Mouse (Mus musculus): ENCODE results near the gene Gpr88. TPM values are rescaled to one million over a fixed set of nuclear protein-coding genes. Genes with fewer than 3 reads are reported as not detected.

Gpr88 gene
- total and polyA plus RNA-seq, 3 experiments = not detected

DNA sequence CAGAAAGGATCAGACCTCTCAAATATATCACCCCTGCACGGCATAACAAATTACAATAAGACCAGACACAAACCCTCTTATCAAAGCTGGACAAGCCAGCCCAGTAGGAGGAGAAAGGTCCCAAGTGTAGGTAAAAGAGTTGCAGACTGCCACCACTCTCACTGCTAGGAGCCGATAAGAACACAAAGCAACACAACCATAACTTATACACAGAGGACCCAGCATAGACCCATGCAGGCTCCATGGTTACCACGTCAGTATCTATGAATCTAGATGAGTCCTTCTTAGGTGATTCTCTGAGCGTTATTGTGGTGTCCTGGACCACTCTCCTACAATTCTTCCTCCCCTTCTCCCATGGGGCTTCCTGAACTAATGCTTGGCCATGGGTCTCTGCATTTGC, 24.0 kb downstream of the Gpr88 start:
- TF ChIP-seq CTCF (IDR thresholded peaks at IDR 0.05 in 2 of 3, conservative IDR thresholded peaks at IDR 0.05 in 1 of 3; ENCODE audit: control insufficient read depth in 1 of 3, insufficient read depth in 1 of 3, low read depth in 2 of 3, low read length in 3 of 3, poor library complexity in 1 of 3, severe bottlenecking in 1 of 3) (no peak), POLR2AphosphoS5 (IDR thresholded peaks at IDR 0.05; ENCODE audit: borderline replicate concordance, low read depth, low read length) (no peak), ZMIZ1 (IDR thresholded peaks at IDR 0.05; ENCODE audit: low read depth, low read length) (no peak), MYB (IDR thresholded peaks at IDR 0.05; ENCODE audit: low read depth, low read length) (no peak), POLR2A (IDR thresholded peaks at IDR 0.05; ENCODE audit: control insufficient read depth in 1 of 2, insufficient read depth in 1 of 2, low read depth in 1 of 2, low read length in 2 of 2, poor library complexity in 1 of 2) (no peak)
- H3K36me3 ChIP-seq (ENCODE audit: control insufficient read depth in 1 of 2, insufficient read depth in 2 of 2, low read length in 2 of 2) = no peaks in the 10 kb centered on the region
- no peaks in the 10 kb centered on the region for H3K9me3 ChIP-seq (replicated peaks; ENCODE audit: insufficient read depth, low read length)
- H3K27me3 ChIP-seq (ENCODE audit: control insufficient read depth in 1 of 2, insufficient read depth in 2 of 2, low read length in 2 of 2) = peaks cover 0 to 1% of the 10 kb centered on the region in 2 experiments; a peak in 3 of 4 replicates
- no peaks in the 10 kb centered on the region for H3K79me2 ChIP-seq (ENCODE audit: control insufficient read depth, insufficient read depth, low read length, poor library complexity)
- DNase-seq (ENCODE audit: low read depth, low spot score) = no peak
- no peak overlapping the region for H3K27ac ChIP-seq (ENCODE audit: control insufficient read depth, low read depth, low read length)
- H3K4me3 ChIP-seq (ENCODE audit: control insufficient read depth in 1 of 2, insufficient read depth in 1 of 2, low read depth in 2 of 2, low read length in 2 of 2) = no peak overlapping the region
- no peaks in the 10 kb centered on the region for H3K4me1 ChIP-seq (ENCODE audit: control insufficient read depth in 1 of 2, insufficient read depth in 2 of 2, low read length in 2 of 2)
- no peak overlapping the region for H3K9ac ChIP-seq (ENCODE audit: control insufficient read depth, low read depth, low read length, poor library complexity, severe bottlenecking)

DNA sequence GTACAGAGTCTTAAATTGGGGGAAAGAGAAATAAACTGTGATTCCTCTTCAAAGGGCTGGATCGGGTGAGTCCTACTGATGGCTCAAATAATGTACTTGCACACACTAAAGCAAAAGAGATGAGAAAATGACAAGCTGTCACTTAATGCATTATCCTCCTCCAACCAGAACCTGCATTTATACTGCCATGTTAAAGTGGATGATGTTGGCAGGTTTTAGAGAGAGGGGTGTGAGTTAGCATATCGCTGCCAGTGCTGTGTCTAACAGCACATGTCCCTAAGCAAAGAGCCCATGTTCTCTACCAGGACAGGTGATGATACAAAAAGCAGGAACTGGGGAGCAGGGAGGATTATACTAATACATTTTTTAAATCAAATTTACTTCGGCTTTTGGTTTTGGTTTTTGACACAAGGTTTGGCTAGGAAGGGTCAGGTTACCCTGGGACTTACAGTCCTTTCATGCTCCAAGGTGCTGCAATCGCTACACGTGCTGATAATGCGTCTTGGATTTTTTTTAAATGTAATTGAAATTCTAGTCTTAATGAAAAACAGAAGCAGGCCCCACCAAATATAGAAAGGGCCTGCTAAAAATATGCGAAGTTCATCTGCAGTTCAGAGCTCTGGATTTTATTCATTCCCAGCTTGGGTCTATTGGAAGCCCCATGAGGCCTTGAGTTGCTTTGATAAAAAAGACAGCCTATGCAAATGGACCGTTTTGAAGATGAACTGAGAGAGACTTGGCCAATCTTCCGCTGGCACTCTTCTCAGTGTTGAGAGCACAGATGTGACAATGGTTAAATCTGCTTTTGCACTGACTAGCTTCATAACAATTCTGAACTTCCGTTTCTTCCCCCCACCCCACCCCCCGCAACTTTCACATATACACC, 24.7 kb downstream of the Gpr88 start:
- peaks cover 0 to 1% of the 10 kb centered on the region in 2 experiments; a peak in 3 of 4 replicates for H3K27me3 ChIP-seq (ENCODE audit: control insufficient read depth in 1 of 2, insufficient read depth in 2 of 2, low read length in 2 of 2)
- H3K36me3 ChIP-seq (ENCODE audit: control insufficient read depth in 1 of 2, insufficient read depth in 2 of 2, low read length in 2 of 2) = no peaks in the 10 kb centered on the region
- no peaks in the 10 kb centered on the region for H3K4me1 ChIP-seq (ENCODE audit: control insufficient read depth in 1 of 2, insufficient read depth in 2 of 2, low read length in 2 of 2)
- no peak for TF ChIP-seq POLR2AphosphoS5 (IDR thresholded peaks at IDR 0.05; ENCODE audit: borderline replicate concordance, low read depth, low read length)
- no peak for TF ChIP-seq NELFE (IDR thresholded peaks at IDR 0.05; ENCODE audit: low read depth, low read length)
- TF ChIP-seq JUND (IDR thresholded peaks at IDR 0.05; ENCODE audit: low read depth, low read length) = no peak
- no peak for TF ChIP-seq EP300 (IDR thresholded peaks at IDR 0.05; ENCODE audit: low read depth in 1 of 2, low read length in 2 of 2)
- TF ChIP-seq MAZ (IDR thresholded peaks at IDR 0.05; ENCODE audit: low read depth, low read length) = no peak
- TF ChIP-seq RAD21 (IDR thresholded peaks at IDR 0.05; ENCODE audit: low read depth, low read length) = no peak
- TF ChIP-seq ELF1 (IDR thresholded peaks at IDR 0.05; ENCODE audit: low read depth, low read length) = no peak
- TF ChIP-seq MYB (IDR thresholded peaks at IDR 0.05; ENCODE audit: low read depth, low read length) = no peak
- TF ChIP-seq ZKSCAN1 (IDR thresholded peaks at IDR 0.05; ENCODE audit: low read depth, low read length) = no peak
- TF ChIP-seq SMC3 (IDR thresholded peaks at IDR 0.05; ENCODE audit: low read depth, low read length) = no peak
- TF ChIP-seq HCFC1 (IDR thresholded peaks at IDR 0.05; ENCODE audit: low read depth, low read length) = no peak
- TF ChIP-seq ZC3H11A (IDR thresholded peaks at IDR 0.05; ENCODE audit: low read depth, low read length) = no peak
- no peak for TF ChIP-seq ZMIZ1 (IDR thresholded peaks at IDR 0.05; ENCODE audit: low read depth, low read length)
- no peak for TF ChIP-seq MEF2A (IDR thresholded peaks at IDR 0.05; ENCODE audit: extremely low read depth, insufficient replicate concordance, low read depth, low read length, poor library complexity, severe bottlenecking)
- TF ChIP-seq ZNF384 (IDR thresholded peaks at IDR 0.05; ENCODE audit: low read depth, low read length) = no peak
- TF ChIP-seq CTCF (IDR thresholded peaks at IDR 0.05 in 2 of 3, conservative IDR thresholded peaks at IDR 0.05 in 1 of 3; ENCODE audit: control insufficient read depth in 1 of 3, insufficient read depth in 1 of 3, low read depth in 2 of 3, low read length in 3 of 3, poor library complexity in 1 of 3, severe bottlenecking in 1 of 3) = no peak
- no peak for TF ChIP-seq UBTF (IDR thresholded peaks at IDR 0.05; ENCODE audit: borderline replicate concordance, insufficient read depth, low read depth, low read length)
- TF ChIP-seq CHD2 (IDR thresholded peaks at IDR 0.05; ENCODE audit: low read length) = no peak
- TF ChIP-seq MXI1 (IDR thresholded peaks at IDR 0.05; ENCODE audit: low read depth, low read length) = no peak
- no peak for TF ChIP-seq USF1 (IDR thresholded peaks at IDR 0.05; ENCODE audit: low read depth, low read length)
- no peaks in the 10 kb centered on the region for H3K79me2 ChIP-seq (ENCODE audit: control insufficient read depth, insufficient read depth, low read length, poor library complexity)
- H3K9me3 ChIP-seq (replicated peaks; ENCODE audit: insufficient read depth, low read length) = no peaks in the 10 kb centered on the region
- no peak for DNase-seq (ENCODE audit: low read depth, low spot score)
- H3K27ac ChIP-seq (ENCODE audit: control insufficient read depth, low read depth, low read length) = no peak overlapping the region
- no peak overlapping the region for H3K4me3 ChIP-seq (ENCODE audit: control insufficient read depth in 1 of 2, insufficient read depth in 1 of 2, low read depth in 2 of 2, low read length in 2 of 2)
- H3K9ac ChIP-seq (ENCODE audit: control insufficient read depth, low read depth, low read length, poor library complexity, severe bottlenecking) = no peak overlapping the region
